Mouse (Mus musculus) forebrain, postnatal 0 days (tissue): Measurements from ENCODE around the gene Plekhg1. TPM values are rescaled to one million over a fixed set of nuclear protein-coding genes. Genes with fewer than 3 reads are reported as not detected.

Experiments used
- ATAC-seq: fragments of 200-750 bp; cut with Nextera tagmentation; 2 replicates; pipeline ENCODE4 v1.8.0; 2017; ENCODE audit warnings: mild to moderate bottlenecking, moderate library complexity
- DNase-seq: peaks from one replicate; pipeline ENCODE4 v3.0.0-alpha.2; 2015
- H3K27ac ChIP-seq: fragments of 300-500 bp; sonication (generic); 2 replicates; pipeline ENCODE4 v1.5.1; 2014; ENCODE audit warnings: low read depth, mild to moderate bottlenecking, antibody characterized with exemption, low read length, moderate library complexity, mixed read lengths
- H3K27me3 ChIP-seq: fragments of 300-500 bp; sonication (generic); 2 replicates; pipeline ENCODE4 v1.6.1; 2014; ENCODE audit warnings: mild to moderate bottlenecking, low read length, mixed read lengths; ENCODE audit not compliant: insufficient read depth
- H3K36me3 ChIP-seq: fragments of 300-500 bp; sonication (generic); 2 replicates; pipeline ENCODE4 v1.6.1; 2014; ENCODE audit warnings: mild to moderate bottlenecking, moderate library complexity; ENCODE audit not compliant: insufficient read depth
- H3K4me1 ChIP-seq: fragments of 300-500 bp; sonication (generic); 2 replicates; pipeline ENCODE4 v1.6.1; 2014; ENCODE audit warnings: antibody characterized with exemption; ENCODE audit not compliant: insufficient read depth
- H3K4me2 ChIP-seq: fragments of 300-500 bp; sonication (generic); 2 replicates; pipeline ENCODE4 v1.6.1; 2014; ENCODE audit warnings: low read depth, mild to moderate bottlenecking, moderate library complexity
- H3K4me3 ChIP-seq: fragments of 300-500 bp; sonication (generic); 2 replicates; pipeline ENCODE4 v1.5.1; 2014; ENCODE audit warnings: low read depth, low read length, mixed read lengths
- H3K9ac ChIP-seq: fragments of 300-500 bp; sonication (generic); 2 replicates; pipeline ENCODE4 v1.6.1; 2014; ENCODE audit warnings: mild to moderate bottlenecking
- H3K9me3 ChIP-seq: fragments of 300-500 bp; sonication (generic); 2 replicates; pipeline ENCODE4 v1.6.1; 2016; ENCODE audit warnings: low read length
- CTCF ChIP-seq: sonication (generic); IDR thresholded peaks from 2 replicates; pipeline ENCODE4 v1.5.1; 2016; ENCODE audit warnings: antibody characterized with exemption, control low read depth, low read depth
- WGBS: fragments of 180-500 bp; shearing (Covaris S2); extraction: QIAGEN DNeasy Blood & Tissue Kit; methylation state at CpG from one replicate; pipeline ENCODE4 v1.1.7; 2014; 5-methylcytosine and 5-hydroxymethylcytosine counted together
- polyA plus RNA-seq: library from polyadenylated mRNA; unstranded; fragments of >200 nt; fragmentation: Nextera tagmentation; extraction: Ambion mirVana; gene quantifications from 2 replicates; pipeline ENCODE4 v1.2.1, GENCODE M21; 2015
- total RNA-seq: library from RNA; depleted of rRNA; stranded (reverse); fragments of >200 nt; gene quantifications from 2 replicates; pipeline ENCODE4 v1.2.3, GENCODE M21; 2014

Gene Plekhg1
- total and polyA plus RNA-seq, 2 experiments from 2014 or later = 4.3 to 10.7 TPM

DNA sequence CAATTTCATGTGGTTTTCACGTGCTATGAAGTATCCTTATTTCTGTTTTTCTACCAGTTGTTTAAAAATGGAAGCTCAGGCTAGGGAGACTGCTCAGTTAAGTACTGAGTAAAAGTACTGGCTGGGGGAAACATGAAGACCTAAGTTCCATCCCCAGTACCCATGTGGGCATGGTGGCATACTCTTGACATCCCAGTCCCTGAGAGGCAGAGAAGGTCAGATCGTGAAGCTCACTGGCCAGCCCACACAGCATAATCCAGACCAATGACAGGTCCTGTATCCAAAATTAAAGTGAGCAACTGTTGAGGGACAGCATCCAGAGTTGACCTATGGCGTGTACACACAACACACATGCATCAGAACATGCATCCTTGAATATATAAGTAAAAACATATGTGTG is 234.2 kb downstream of the Plekhg1 start:
- DNase-seq (no peak), ATAC-seq (no peak)
- TF ChIP-seq CTCF = no peak
- H3K27ac ChIP-seq = no peak overlapping the region
- H3K9me3 ChIP-seq = no peaks in the 10 kb centered on the region
- H3K4me2 ChIP-seq = no peak overlapping the region
- no peaks in the 10 kb centered on the region for H3K36me3 ChIP-seq
- WGBS = 77% methylated on average over 3 of the region's 3 CpGs
- H3K27me3 ChIP-seq = no peaks in the 10 kb centered on the region
- no peak overlapping the region for H3K4me3 ChIP-seq
- no peak overlapping the region for H3K9ac ChIP-seq
- peaks cover 3% of the 10 kb centered on the region; the same call in 1 of the 2 replicates for H3K4me1 ChIP-seq

DNA sequence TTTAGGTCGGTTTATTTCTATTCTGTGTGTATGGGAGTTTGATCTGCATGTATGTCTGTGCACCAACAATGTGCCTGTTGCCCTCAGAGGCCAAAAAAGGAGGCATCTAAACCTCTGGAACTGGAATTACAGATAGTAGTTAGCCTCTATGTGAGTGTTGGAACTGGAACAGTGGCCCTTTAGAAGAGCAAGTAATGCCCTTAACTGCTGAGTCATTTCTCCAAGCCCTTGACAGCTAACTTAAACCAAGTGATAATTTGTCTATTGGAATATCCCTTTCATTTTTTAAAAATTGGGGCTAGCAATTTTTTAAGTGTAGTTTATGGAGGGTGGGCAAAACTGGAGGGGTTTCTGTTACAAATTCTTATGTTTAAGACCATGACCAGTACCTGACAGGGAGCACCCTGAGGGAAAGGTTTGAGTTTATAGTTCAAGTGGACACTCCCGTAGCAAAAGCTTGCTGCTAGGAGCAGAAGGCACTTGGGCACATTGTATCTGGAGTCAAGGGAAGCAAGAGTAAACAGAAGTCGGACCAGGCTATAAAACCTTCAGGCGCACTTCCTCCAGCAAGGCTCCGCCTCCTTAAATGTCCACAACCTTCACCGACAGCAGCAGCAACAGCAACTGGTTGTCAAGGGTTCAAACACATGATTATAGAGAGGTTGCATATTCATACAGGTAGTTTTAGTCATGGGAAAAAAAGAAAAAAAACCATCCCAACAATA is 235.9 kb downstream of the Plekhg1 start:
- no peak overlapping the region for H3K4me2 ChIP-seq
- no peak for TF ChIP-seq CTCF
- no peaks in the 10 kb centered on the region for H3K27me3 ChIP-seq
- no peak for ATAC-seq
- WGBS = 84% methylated on average over 6 of the region's 6 CpGs
- H3K4me3 ChIP-seq = no peak overlapping the region
- no peaks in the 10 kb centered on the region for H3K9me3 ChIP-seq
- H3K4me1 ChIP-seq = peaks cover 3% of the 10 kb centered on the region; the same call in 1 of the 2 replicates
- H3K27ac ChIP-seq = no peak overlapping the region
- DNase-seq = no peak
- H3K9ac ChIP-seq = no peak overlapping the region
- H3K36me3 ChIP-seq = no peaks in the 10 kb centered on the region

DNA sequence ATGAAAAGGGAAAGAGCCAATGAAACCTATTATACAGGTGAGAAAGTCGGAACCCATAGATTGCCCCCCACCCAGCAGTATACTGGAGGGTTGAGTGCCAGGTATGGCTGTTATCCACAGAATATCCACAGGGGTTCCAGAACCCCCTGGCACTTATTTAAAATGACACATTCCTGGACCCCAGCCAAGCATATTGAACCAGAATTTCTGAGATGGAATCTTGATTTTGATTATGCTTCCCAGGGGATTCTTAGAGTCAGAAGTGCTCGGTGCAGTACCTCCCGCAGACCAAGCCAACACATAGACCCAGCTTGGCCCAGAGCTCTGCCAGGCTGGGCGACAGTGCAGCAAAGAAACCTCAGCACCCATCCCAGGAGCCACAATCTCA is 236.5 kb downstream of the Plekhg1 start:
- Histone ChIP-seq H3K4me2 (no peak overlapping the region), H3K27ac (no peak overlapping the region), H3K36me3 (no peaks in the 10 kb centered on the region), H3K27me3 (no peaks in the 10 kb centered on the region), H3K9me3 (no peaks in the 10 kb centered on the region), H3K4me1 (peaks cover 3% of the 10 kb centered on the region; the same call in 1 of the 2 replicates), H3K4me3 (no peak overlapping the region), H3K9ac (no peak overlapping the region)
- DNase-seq = no peak
- no peak for ATAC-seq
- TF ChIP-seq CTCF = no peak
- 78% methylated on average over 4 of the region's 4 CpGs for WGBS

DNA sequence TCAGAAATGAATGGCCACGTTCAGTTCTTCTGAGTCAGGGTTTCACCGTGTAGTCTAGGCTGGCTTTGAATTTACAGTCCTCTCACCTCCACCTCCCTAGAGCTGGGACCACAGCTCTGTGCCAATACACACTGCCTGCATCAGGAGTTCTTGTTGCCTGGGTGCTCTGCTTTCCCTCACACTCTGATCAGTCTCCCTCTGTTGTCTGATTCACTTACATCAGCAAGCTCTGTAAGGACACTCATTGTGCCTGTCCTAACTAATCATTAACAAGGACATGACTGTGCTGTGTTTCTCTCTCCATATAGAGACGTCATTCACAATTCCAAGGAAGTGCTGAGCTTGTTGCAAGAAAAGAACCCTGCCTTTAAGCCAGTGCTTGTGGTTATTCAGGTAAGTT is 238.2 kb downstream of the Plekhg1 start:
- no peak for TF ChIP-seq CTCF
- Histone ChIP-seq H3K9me3 (no peaks in the 10 kb centered on the region), H3K36me3 (no peaks in the 10 kb centered on the region), H3K4me3 (no peak overlapping the region), H3K9ac (no peak overlapping the region), H3K4me1 (no peaks in the 10 kb centered on the region), H3K27ac (no peak overlapping the region), H3K27me3 (no peaks in the 10 kb centered on the region), H3K4me2 (no peak overlapping the region)
- peak; percentile 8 for DNase-seq
- ATAC-seq = no peak
- 61% methylated on average over 3 of the region's 3 CpGs for WGBS

DNA sequence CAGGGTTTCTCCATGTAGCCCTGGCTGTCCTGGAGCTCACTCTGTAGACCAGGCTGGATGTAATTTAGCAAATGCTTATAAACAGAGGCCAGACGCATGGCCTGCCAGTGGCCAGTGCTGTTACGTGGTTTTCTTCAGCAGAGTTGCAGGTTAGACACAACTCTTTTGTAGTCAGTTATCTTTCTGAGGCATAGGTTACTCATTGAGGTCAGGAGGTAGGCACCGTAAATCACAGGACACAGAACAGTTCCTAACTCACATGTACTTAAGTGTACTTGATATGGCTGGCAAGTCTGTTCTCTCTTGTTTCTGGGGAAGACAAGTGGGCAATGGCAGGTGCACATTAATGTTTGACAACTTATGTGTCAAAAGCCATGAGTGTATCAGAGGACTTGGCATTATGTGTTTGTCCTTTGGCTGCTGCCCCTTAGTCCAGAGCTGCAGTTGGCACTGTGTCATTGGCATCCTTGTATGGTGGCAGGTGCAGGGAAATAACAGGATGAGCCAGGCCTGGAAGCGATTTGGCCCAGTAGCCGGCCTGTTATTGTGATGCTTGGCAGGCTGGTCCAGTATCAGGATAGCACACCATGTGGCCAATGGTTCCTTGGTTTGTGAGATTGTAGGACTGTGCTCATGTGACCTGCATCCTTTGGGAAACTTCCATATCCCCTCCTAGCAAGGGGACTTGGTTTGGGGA is 238.8 kb downstream of the Plekhg1 start:
- Histone ChIP-seq H3K27me3 (no peaks in the 10 kb centered on the region), H3K4me2 (no peak overlapping the region), H3K27ac (no peak overlapping the region), H3K9me3 (no peaks in the 10 kb centered on the region), H3K4me1 (no peaks in the 10 kb centered on the region), H3K36me3 (no peaks in the 10 kb centered on the region), H3K9ac (no peak overlapping the region), H3K4me3 (no peak overlapping the region)
- peak; percentile 68 for ATAC-seq
- TF ChIP-seq CTCF = no peak
- peak; percentile 33 for DNase-seq
- 82% methylated on average over 5 of the region's 5 CpGs for WGBS

DNA sequence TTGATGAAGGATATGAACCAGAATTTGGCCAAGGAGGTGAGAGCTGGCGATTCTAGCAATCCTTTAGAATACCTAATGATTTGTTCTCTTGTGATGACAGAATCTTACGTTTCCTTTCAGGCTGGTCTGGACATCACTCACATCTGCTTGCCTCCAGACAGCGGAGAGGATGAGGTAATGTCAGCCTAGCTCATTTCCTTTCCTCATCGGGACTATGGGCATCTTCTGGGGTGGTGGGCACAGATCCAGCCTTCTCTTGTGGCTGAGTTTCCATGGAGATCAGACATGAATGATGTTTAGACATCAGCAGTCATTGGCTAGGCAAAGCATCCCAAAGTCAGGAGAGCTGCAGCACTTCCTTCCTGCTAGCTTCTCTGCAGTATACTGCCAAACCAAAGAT is 240.1 kb downstream of the Plekhg1 start:
- Histone ChIP-seq H3K27me3 (no peaks in the 10 kb centered on the region), H3K9me3 (no peaks in the 10 kb centered on the region), H3K27ac (no peak overlapping the region), H3K36me3 (no peaks in the 10 kb centered on the region; the same call in 1 of the 2 replicates), H3K4me3 (no peak overlapping the region), H3K4me1 (no peaks in the 10 kb centered on the region), H3K4me2 (no peak overlapping the region), H3K9ac (no peak overlapping the region)
- no peak for TF ChIP-seq CTCF
- ATAC-seq = no peak
- WGBS = 68% methylated on average over 4 of the region's 4 CpGs
- DNase-seq = no peak

DNA sequence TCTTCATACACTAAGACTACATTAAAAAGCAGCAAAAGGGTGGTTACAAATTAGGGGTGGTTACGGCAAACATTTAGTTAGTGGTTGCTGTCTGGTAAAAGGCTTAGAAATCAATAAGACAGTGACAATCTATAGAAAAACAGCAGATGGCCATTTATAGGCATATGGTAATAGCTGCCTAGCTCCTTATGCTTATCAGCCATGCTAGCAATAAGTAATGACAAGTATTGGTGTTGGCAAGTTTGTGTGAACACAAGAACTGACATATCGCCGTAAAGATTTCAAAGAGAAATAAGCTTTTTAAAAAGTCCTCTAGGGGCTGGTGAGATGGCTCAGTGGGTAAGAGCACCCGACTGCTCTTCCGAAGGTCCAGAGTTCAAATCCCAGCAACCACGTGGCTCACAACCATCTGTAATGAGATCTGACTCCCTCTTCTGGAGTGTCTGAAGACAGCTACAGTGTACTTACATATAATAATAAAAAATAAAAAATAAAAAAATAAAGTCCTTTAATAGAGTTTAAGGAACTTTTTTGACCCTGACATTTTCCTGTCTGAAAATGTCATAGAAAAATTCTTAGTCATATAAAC is 250.2 kb downstream of the Plekhg1 start:
- peak; percentile 34; the same call in 1 of the 2 replicates for ATAC-seq
- TF ChIP-seq CTCF = no peak
- Histone ChIP-seq H3K36me3 (peaks cover 8% of the 10 kb centered on the region), H3K9me3 (no peaks in the 10 kb centered on the region), H3K4me2 (no peak overlapping the region), H3K27me3 (no peaks in the 10 kb centered on the region), H3K27ac (no peak overlapping the region), H3K4me1 (no peaks in the 10 kb centered on the region), H3K4me3 (no peak overlapping the region), H3K9ac (no peak overlapping the region)
- DNase-seq = peak; percentile 34
- WGBS = 83% methylated on average over 6 of the region's 6 CpGs
